Mouse (Mus musculus) skeletal muscle tissue, adult 2 months (tissue): Measurements from ENCODE around the gene Eftud2.

Source experiments
- DNase-seq: peaks from one replicate; pipeline ENCODE4 v3.0.0-alpha.2; 2012; ENCODE audit warnings: low read depth, low spot score

Eftud2 gene

DNA sequence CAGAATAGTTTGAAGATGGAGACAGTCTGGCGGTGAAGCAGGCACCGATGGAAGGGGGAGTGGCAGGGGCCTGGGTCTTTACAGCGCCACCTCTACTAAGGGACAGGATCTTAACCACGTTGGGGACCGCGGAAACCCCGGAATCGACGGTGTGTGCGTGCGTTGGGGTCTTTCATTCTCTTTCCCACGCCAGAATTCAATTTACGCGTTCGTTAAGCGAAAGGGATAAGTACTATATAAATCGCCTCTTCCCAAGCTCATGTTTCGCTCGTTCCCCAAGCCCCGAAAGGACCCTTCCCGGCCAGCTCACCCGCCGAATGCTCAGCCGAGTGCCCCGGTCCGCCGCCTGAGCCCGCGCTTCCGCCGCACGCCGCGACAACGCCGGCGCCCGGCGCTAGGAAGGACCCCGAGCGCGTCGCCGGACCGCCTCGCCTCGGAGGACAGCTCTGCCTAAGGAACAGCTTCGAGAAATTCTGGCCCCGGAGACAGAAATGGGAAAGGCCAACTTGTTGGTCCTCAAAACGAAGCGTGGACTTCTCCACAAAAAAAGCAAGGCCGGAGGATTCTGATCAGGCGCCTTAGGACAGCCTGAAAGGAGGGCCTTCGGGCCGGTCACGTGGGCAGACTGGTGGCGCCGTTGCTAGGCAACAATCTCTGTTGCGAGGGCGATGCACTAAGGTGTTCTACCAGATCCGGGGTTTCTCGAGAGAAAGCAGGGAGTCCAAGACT, at the start of gene Eftud2, which contains the start of gene Ccdc103:
Eftud2 (minus strand) TSS at position 401 of the 729 bp plus-strand sequence.
Ccdc103 (plus strand) TSS at position 620 of the 729 bp plus-strand sequence.
- peak; percentile 88 for DNase-seq

DNA sequence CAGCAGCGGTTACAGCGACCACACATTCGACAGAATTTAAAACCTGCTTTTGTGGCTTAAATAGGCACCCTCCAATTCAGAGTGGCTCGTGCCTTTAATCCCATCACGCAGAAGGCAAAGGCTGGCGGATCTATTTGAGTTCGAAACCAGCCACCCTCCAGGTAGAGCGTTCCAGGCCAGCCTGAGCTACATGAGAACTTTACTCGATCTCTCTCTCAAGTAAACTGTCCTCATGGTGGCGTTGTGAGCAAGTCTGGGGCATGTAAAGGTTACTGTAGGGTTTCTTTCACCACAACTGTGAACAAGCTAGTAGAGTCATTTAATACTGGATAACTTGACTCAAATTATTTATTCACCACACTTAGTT, 44.5 kb upstream of the Eftud2 start:
- no peak for DNase-seq

DNA sequence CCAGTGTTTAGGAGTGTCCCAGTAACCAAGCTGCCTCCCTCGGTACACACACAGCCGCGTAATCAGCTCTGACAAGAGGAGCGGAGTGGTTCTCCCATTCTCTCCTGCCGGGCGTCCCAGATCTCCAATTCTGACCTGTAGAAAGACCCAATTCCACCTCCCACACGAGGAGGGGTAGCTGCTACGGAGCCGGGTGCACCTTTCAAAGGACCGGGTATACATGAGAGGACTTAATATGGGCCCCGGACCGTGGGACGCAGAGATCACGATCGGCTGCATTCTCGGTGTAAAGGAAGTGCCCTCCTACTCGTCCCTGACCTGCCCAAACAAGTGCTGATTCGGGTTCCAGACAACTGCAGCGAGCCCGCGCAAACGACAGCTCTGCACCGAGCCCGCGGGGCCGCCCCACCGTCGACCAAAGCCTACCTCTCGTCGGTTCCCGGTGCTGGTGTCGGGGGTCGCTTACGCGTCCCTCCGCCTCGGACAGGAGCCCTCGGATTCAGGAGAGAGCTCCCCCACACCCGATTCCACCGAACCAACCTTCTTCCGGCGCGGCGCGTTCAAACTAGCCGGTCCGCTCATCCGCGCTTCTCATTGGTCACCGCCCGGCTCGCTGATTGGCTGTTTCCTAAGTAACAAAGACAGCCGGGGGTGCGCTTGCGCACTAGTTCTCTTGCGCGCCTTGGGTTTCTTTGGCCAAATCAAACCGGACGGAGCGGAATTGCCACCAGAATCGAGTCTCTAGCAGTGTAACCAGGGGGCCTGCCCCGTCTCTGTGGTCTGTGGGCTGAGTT, 44.0 kb upstream of the Eftud2 start, which contains the start of gene Kif18b:
Kif18b (minus strand) TSS at position 568 of the 794 bp plus-strand sequence.
- peak; percentile 92 for DNase-seq

DNA sequence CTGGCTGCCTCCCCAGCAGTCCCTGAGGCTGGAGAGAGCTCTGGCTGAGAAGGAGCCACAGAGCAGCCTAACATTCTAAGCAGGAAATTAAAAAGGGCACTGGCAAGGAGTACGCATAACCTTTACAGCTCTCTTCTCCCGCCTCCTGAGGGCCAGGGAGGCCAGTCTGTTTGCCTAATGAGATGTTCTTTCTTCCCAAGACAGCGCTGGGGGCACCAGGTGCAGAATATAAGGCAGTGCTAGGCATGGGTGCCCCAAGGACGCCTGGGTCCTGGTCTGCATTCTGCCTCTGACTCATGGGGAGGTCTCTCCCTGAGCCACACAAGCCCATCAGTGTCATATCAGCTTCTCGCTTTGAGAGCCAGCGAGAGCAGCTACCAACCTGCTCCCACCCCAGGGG, 40.7 kb upstream of the Eftud2 start:
- DNase-seq: no peak

DNA sequence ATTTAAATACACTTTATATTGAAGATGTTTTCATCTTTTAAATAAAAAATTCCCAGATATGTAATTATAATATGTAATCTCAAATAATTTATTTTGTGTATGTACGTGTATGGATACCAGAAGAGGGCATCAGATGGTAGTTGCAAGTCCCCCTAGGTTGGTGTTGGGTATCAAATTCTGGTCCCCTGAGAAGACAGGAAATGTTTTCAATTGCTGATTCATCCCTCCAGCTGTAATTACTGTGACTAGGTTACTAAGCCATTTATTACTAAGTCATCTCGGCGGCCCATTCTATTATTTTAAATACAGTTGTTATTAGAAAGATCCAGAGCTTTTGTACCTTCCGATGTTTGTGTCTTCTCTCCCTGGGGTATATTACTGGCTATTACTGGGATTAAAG, 37.3 kb upstream of the Eftud2 start:
- DNase-seq: no peak

DNA sequence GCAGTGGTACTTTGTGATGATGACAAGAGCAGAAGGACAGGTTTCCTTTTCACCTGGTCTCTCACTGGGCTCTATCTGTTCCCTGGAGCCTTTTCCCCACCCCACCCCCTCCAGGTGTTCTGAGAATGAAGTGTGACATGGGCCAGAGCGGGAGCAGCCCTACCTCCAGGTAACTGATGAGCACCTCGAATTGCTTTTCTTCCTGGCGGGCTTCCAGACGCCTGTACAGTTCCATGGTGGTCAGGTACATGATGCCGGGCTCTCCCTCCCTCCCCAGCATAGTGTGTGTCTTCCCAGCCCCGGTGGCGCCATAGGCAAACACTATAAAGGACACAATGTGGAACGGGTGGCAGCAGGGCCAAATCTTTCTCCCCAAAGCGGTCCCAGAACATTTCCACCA, 34.6 kb upstream of the Eftud2 start:
- no peak for DNase-seq

DNA sequence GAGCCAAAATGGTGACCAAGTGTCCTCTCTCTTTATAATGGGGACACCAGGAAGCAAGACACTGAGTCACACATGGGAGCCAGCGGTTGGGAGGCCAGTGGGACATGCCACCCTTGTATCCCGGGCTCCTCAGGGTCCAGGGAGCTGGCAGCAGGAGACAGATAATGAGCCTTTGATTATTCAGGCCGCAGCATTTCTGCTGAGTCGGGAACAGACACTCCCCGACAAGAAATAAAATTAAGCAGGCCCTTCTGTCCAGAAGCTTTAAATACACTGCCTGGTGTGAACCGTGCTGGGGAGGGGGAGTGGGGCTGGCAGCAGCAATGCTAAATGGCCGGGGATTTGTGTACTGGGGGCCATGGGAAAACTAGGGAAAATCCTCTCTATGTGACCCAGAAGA, 30.6 kb upstream of the Eftud2 start:
- DNase-seq: no peak

DNA sequence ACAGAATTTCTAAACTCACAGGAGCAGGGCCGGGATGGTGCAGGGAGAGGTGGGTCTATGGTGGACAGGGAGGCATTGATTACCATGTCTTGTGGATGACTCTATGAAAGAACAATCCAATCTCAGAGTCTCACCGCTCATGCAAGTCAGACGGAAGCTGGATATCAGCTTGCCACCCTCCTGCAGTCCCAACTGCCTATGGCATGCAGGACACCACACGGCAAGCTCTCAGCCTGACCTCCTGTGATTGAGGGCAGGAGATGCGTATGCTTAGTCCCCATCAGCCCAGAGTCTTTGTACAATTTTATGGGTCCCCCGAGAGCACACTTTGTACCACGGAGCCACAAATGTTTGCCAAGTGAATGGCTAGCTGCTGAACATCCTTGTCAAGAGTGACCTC, 22.9 kb upstream of the Eftud2 start:
- DNase-seq: no peak

DNA sequence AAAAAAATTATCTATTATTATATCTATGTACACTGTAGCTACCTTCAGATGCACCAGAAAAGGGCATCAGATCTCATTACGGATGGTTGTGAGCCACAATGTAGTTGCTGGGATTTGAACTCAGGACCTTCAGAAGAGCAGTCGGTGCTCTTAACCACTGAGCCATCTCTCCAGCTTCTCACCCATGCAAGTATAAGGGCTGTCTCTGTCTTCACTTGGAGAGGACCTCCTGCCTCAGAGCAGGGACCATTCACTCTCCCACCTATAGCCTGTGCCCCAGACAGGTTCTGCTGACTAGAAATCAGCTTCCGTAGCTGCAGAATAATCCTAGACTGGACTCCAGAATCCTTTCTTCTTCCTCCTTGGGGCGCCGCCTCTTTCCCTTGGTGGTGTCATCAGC, 21.3 kb upstream of the Eftud2 start:
- no peak for DNase-seq

DNA sequence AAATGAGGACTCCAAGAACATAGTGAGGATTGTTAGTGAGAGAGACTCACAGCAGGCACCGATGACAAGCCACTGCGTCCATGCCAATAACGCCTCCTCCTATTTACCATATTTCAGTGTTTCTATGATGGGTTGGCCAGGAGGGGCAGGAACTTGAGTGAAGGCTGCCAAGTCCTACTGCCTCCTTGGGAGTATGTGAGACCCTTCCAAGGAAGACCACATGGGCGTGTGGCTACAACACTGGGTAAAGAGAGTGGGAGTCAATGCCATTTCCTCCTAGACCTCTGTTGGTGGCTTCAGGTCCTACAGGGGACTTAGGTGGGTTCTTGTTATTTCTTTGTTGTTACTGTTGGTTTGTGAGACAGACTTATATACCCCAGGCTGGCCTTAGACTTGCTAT, 20.4 kb upstream of the Eftud2 start:
- DNase-seq: no peak

DNA sequence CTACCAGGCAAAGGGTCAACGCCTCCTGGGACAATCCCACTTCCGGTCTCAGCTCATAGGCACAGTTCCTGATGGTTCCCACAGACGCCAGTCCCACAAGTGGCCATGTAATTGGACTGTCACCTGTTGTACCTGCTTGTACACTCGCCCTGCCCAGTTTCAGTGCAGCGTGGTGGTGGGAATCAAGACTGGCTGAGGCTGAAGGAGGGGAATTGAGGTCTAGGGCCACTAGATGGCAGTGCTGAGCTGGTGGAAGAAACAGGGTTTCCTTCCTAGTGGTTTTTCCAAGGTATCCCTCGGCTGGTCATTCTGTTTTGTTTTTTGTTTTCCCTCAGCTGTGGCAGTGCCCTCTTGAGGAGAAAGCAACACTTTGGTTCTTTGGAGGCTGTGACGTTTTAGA, 20.0 kb upstream of the Eftud2 start, which contains the start of gene Gfap:
Gfap (minus strand) TSS at position 150 of the 400 bp plus-strand sequence.
- peak; percentile 62 for DNase-seq

DNA sequence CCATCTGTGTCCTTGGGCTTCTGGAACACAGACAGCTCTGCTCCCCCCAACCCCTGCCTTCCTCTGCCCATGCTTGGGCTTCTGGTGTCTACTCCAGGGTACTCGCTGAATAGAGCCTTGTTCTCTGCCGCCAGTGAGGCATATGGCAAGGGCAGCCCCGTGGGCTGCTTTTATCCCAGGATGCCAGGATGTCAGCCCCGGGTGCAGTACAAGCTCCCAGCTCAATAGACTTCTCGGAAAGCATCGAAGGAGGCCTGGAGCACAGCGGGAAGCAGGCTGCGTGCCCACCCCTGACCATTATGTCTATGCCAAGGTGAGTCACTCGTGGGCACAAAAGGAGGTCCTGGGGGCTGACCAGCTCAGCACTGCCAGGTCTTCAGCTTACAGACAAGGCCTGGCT, 17.6 kb upstream of the Eftud2 start:
- DNase-seq: no peak

DNA sequence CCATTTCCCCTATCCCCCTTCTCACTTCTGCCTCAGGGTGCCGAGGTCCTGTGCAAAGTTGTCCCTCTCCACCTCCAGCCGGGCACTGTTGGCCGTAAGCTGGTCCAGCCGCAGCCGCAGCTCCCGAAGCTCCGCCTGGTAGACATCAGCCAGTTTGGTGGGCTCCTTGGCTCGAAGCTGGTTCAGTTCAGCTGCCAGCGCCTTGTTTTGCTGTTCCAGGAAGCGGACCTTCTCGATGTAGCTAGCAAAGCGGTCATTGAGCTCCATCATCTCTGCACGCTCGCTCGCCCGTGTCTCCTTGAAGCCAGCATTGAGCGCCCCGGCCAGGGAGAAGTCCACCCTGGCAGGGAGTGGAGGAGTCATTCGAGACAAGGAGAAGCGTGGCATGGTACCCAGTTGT, 15.9 kb upstream of the Eftud2 start:
- no peak for DNase-seq

DNA sequence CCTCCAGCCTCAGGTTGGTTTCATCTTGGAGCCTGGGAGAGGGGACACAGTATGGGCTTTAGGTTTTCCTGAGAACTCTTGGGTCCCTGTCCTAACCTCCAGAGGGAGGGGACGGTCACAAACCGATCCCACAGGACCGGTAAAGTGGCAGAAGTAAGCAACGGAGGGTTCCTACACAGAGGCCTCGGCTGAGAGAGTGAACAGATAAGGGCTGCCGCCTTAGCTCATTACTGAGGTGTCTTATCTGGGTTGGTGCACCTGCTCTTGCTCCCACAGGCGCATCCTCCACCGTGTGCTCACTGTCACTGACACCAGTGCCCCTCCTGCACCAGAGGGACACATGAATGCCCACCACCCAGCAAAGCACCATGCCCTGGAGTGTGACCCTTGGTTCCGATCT, 15.0 kb upstream of the Eftud2 start:
- DNase-seq: no peak

DNA sequence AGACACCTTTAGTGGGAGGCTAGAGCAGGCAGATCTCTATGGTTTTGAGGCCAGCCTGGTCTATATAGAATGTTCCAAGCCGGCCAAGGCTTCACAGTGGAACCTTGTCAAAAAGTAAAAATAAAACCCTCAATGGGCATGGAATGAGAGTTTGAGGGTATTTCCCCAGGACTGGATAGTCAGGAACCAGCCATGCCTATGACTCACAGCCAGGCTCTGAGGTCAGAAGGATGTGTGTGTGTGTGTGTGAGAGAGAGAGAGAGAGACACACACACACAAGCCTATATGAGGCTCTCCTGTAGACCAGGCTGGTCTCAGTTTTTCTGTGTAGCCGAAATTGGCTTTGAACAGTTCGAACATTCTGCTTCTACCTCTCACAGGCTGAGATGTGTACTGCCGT, 13.9 kb upstream of the Eftud2 start:
- DNase-seq: no peak

DNA sequence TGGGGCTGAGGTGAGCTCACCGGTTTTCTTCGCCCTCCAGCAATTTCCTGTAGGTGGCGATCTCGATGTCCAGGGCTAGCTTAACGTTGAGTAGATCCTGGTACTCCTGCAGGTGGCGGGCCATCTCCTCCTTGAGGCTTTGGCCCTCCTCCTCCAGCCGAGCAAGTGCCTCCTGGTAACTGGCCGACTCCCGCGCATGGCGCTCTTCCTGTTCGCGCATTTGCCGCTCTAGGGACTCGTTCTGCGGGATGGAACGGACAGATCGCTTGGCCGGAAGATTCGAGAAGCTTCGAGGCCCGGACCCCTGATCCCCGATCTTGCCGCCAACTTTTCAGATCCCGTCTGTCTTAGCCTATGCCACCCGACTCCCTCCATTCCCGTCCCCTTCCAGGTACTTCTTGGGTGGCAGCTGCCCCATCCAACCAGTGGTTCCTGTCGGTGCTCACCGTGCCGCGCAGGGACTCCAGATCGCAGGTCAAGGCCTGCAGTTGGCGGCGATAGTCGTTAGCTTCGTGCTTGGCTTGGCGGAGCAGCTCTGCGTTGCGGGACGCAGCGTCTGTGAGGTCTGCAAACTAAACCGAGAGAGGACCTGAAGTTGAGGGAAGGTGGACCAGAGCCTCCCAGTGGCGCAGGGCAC, 12.3 kb upstream of the Eftud2 start:
- DNase-seq: peak; percentile 46

DNA sequence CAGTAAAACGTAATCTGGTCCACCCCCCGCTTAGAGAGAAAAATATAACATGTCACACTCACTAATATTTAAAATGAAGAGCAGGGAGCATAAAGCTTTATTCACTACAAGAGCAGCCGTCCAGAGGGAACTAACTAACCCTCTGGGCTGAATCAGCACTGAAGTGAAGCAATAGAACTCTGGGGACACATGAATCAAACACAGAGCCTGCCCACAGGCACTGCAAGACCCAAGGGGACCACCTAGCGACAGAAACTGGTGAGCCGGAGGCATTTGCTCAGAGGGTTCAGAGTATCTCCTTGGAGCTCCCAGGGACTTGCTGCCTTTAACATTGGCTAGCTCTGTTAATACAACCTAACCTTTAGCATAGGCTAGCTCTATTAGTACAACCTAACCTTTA, 9.3 kb upstream of the Eftud2 start:
- DNase-seq: no peak

DNA sequence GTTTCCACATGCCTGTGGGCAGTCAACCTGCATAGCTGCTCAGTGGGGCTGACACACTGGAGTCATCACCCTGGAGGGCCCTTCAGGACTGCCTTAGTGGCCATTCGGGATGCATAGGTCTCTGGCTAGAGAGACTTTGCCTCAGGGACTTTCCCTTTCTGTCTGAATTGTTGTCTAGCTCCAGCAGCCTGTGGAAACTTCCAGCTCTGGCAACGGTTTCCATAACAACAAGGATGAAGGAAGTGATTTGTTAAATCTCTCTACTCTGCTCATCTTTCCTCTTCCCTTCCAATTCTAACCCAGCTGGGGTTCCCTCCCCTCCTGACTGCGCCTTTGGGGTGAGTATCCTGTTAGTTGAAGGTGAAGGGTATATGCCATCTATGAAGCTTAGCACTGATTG, 7.3 kb upstream of the Eftud2 start:
- no peak for DNase-seq

DNA sequence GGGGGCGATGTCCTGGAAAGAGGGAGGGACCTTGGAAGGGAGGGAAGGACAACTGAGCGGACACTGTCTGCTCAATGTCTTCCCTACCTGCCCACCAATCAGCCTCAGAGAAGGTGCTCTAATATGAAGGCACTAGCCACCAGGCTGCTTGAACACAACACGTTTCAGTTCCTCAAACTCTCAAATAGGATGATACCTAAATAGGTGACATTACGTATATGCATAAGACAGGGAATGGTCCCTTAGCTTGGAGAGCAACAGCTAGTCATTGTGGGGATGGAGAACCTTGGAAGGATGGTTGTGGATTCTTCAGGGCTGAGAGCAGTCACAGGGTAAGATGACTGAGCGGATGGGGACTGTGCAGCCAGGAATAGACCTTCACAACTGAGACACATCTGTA, 6.6 kb upstream of the Eftud2 start:
- no peak for DNase-seq

DNA sequence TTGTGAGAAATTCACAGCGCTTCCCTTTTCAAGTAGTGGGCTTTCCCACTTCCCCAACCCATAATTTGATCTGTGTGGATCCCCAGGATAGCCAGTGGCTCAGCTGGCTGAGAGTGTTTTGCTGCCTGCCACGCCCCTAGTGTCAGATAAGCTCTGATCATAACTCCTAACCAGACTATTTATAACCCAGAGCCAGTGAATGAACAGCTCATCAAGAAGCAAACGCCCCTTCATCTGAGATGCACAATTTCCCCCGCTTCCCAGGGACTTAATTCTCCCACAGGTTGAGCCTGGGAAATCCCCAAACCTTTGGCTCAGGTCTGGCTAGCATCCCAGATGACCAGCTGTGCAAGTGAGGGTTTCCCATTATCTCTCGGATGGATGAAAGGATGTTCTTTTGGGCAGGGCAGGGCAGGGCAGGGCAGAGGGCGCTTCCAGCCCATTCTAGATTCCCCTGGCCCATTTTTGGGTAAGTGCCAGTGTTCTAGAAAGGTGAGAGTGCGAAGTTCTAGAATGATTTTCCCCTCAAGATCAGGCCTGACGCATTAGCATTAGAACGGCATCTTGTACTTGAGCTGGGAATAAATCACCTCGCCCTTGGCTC, 3.9 kb upstream of the Eftud2 start, which contains the start of gene Fam187a:
Fam187a (plus strand) TSS at position 554 of the 604 bp plus-strand sequence.
- DNase-seq: no peak

DNA sequence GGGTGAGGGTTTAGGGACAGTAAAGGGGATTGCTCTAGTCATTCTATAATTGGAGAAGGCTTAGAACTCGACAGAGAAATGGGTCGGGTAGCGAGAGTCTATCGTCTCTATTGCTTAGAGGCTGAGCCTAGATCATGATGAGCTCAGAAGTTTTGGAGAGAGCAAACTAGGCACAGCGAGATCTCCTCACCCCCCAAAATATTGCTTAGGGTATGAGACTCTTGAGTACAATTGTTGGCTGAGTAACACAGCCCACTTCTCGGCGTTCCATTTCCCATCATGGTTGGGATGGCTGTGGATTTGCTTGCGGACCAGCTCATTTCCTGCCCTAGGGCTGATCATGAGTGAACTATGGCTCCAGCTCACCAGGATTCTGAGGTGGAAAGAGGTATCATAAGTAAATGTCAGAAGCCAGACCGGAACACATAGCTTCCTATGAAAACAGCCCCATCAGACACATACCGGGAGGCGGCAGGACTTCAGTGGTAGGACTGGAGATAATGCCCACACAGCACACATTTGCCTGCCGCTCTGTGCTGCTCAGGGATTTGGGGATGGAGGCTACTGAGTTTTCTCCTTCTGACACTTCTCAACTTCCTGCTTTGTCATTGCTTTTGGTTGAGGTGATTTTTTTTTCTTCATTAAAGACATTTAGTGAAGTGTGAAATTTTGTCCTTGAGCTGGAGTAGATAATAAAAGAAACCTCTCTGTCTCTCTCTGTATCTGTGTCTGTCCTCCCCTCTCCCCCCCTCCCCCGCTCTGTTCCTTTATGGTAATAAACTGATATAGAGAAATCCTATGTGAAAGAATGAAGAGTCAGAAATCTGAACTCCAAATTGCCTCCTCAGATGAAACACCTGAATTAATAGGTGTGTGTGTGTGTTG, 771 bp upstream of the Eftud2 start:
- no peak for DNase-seq
